Mouse (Mus musculus): Measurements from ENCODE around the gene Parvg. TPM values are rescaled to one million over a fixed set of nuclear protein-coding genes. Genes with fewer than 3 reads are reported as not detected.
A peak's percentile ranks its signal among the peaks of the same experiment; 100 is the strongest.

Gene Parvg
- polyA plus RNA-seq, 1 experiment: 5.6 TPM

DNA sequence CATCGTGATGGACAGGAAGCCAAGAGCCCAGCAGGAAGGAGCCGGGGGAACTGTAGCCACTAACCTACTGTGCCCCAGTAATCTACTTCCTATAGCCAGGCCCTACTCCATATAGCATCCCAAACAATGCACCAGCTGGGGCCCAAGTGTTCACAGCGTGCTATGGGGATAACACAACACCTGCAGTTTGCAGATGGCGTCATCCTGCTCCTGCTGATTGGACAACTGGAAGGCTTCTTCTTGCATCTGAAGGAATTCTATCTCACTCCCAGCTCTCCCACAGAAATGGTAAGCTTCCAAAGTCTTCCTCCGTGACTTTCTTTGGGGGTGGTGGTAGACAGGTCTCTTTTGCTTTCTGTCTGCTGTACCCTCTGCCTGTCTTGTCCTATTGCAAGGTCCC lies 13.8 kb downstream of the Parvg start:
- no peak overlapping the region for H3K27ac ChIP-seq (ENCODE audit: insufficient read depth, low read length)
- no peak overlapping the region for H3K4me3 ChIP-seq (ENCODE audit: insufficient read depth, low read length)
- TF ChIP-seq POLR2A (IDR thresholded peaks at IDR 0.05; ENCODE audit: extremely low read depth, insufficient read depth, low read length) (no peak), CTCF (IDR thresholded peaks at IDR 0.05; ENCODE audit: extremely low read depth, insufficient read depth, low read length) (no peak)
- H3K4me1 ChIP-seq (ENCODE audit: control insufficient read depth, insufficient read depth, low read length): peaks cover 5% of the 10 kb centered on the region; the same call in 1 of the 2 replicates

DNA sequence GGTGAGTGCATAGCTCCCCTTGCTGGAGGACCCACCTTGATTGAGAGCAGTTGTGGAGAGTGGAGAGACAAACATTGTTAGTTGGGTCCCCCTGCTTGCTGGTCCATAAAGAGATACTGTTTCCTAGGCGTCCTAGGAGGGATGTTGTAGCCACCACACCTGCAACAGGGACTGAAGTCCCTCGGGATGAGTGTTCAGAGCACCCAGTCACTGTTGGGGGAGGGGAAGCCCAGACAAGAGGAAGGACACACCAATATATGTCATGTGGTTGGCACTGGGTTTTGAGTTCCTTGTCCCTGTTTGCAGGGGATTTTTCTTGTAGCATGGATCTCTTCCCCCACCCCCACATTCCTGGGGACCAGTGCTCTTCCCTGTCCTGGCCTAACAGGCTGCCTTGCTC lies 17.1 kb downstream of the Parvg start:
- Histone ChIP-seq H3K4me1 (ENCODE audit: control insufficient read depth, insufficient read depth, low read length) (peaks cover 5% of the 10 kb centered on the region; the same call in 1 of the 2 replicates), H3K4me3 (ENCODE audit: insufficient read depth, low read length) (no peak overlapping the region), H3K27ac (ENCODE audit: insufficient read depth, low read length) (no peak overlapping the region)
- TF ChIP-seq POLR2A (IDR thresholded peaks at IDR 0.05; ENCODE audit: extremely low read depth, insufficient read depth, low read length) (no peak), CTCF (IDR thresholded peaks at IDR 0.05; ENCODE audit: extremely low read depth, insufficient read depth, low read length) (no peak)

DNA sequence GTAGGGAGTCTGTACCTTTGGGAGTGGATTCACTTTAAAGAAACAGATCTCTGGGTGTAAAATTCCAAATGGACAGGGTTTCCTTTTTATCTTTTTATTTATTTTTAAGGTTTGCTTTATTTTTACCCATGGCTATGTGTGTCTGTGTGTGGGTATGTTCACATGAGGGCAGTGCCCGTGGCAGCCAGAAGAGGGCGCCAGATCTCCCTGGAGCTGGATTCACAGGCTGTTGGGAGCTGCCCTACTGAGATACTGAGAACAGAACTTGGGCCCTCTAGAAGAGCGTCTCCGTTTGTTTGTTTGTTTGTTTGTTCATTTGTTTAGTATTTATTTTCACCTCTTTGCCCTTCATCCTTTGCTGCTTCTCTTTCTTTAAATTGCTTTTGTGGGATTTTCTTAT lies 24.9 kb downstream of the Parvg start:
- H3K4me1 ChIP-seq (ENCODE audit: control insufficient read depth, insufficient read depth, low read length): no peaks in the 10 kb centered on the region; the same call in 1 of the 2 replicates
- H3K27ac ChIP-seq (ENCODE audit: insufficient read depth, low read length): no peak overlapping the region
- H3K4me3 ChIP-seq (ENCODE audit: insufficient read depth, low read length): no peak overlapping the region

DNA sequence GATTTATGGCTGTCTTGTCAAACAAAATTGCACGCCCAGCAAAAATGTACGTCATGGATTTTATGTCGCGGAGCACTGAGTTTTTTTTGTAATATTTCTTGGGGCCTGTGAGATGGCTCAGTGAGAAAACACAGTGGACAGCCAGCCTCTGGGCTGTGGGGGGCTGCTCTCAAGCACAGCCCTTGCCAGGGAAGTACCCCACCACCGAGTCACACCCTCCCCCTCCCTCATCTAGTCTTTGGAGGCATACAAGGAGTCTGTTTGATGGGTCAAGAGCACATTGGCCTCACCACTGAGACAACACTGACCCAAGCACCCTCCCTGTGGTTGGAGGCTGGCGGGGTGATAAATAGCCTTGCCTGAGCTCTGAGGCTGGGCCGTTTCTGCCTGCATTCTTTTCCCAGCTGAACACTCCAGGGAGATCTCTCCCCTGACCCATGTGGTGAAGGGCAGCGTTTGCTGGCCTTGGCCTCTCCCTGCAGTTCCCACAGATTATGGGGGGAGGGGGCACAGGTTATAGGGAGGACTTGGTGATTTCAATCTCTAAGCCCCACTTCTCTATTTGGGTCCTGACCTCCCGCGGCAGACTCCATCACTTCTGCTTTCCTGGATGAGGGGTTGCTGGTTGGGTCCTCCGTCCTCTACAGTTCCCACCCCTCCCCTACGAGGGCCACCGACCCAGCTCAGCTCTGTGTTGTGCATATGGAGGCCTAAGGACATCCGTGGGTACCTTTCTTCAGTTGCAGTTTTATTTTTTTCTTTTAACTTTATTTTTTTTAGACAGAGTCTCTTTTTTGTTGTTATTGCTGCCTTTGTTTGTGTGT lies 26.3 kb downstream of the Parvg start:
- Histone ChIP-seq H3K4me1 (ENCODE audit: control insufficient read depth, insufficient read depth, low read length) (no peaks in the 10 kb centered on the region; the same call in 1 of the 2 replicates), H3K4me3 (ENCODE audit: insufficient read depth, low read length) (no peak overlapping the region), H3K27ac (ENCODE audit: insufficient read depth, low read length) (no peak overlapping the region)
- no peak for TF ChIP-seq POLR2A (IDR thresholded peaks at IDR 0.05; ENCODE audit: extremely low read depth, insufficient read depth, low read length)
- no peak for TF ChIP-seq CTCF (IDR thresholded peaks at IDR 0.05; ENCODE audit: extremely low read depth, insufficient read depth, low read length)

More for the DNA sequence above, 24.9 kb downstream of the Parvg start:
- TF ChIP-seq POLR2A (IDR thresholded peaks at IDR 0.05; ENCODE audit: extremely low read depth, insufficient read depth, low read length): no peak
- 0 out of 2 replicates have a peak, but pooled peaks have one; percentile 3 for TF ChIP-seq CTCF (IDR thresholded peaks at IDR 0.05; ENCODE audit: extremely low read depth, insufficient read depth, low read length)

DNA sequence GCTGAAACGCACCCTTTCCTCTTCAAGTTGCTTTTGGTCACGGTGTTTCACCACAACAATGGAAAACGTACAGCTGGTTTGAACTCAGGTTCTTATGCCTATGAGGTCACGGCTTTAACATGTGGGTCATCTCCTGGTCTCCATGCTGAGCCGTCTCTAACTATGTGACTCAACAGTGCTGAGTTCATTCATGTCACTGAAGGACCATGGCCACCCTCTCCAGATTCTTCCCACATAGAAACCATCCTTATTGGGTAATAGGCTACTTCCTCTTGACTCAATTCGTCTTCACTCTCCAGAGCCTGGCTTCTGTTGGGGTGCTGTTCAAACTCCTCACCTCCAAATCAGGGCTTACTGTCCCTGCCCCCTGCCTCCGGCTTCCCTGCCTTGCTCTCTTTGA lies 27.5 kb downstream of the Parvg start:
- TF ChIP-seq POLR2A (IDR thresholded peaks at IDR 0.05; ENCODE audit: extremely low read depth, insufficient read depth, low read length) (no peak), CTCF (IDR thresholded peaks at IDR 0.05; ENCODE audit: extremely low read depth, insufficient read depth, low read length) (no peak)
- H3K4me3 ChIP-seq (ENCODE audit: insufficient read depth, low read length): no peak overlapping the region
- H3K4me1 ChIP-seq (ENCODE audit: control insufficient read depth, insufficient read depth, low read length): no peaks in the 10 kb centered on the region; the same call in 1 of the 2 replicates
- H3K27ac ChIP-seq (ENCODE audit: insufficient read depth, low read length): no peak overlapping the region

DNA sequence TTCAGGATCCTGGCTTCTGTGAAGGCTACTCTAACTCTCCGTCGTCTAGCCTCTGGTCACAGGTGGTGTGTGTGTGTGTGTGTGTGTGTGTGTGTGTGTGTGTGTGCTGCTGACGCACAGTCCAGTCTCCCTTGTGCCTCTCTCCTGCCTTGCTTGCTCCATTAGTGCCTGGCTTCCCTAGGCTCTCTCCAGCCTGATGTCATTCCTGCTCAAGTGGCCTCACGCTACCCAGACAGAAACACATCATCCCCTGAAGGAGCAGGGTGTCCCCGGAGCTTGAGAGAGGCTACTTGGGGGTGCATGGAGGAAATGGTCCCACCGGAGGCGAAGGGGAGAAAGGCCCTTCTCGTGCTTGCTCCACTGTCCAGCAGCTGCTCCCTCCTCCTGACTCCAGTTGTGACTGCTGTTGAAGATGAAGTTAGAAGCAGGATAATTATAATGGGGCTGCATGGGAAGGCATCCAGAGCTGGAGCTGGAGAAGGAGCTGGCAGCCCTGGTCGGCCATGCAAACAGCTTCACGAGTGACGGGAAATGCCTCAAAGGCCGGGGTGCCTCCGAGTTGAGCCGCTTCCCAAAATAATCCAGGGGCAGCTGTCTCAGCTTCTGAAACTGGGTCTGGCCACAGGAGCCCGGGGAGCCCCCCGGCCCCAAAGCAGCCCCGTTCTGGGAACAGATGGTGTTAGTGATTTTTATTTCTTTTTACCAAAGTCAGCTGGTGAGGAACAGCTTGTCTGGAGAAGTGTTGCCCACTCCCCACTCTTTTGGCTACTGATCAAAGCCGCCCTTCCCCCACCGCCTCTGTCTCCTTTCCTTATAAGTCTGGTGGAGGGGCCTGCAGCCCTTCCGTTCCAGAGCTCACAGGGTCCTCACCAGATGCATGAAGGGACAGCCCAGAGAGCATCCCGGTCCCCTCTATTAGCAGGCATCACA lies 28.4 kb downstream of the Parvg start:
- Histone ChIP-seq H3K4me3 (ENCODE audit: insufficient read depth, low read length) (no peak overlapping the region), H3K4me1 (ENCODE audit: control insufficient read depth, insufficient read depth, low read length) (no peaks in the 10 kb centered on the region; the same call in 1 of the 2 replicates), H3K27ac (ENCODE audit: insufficient read depth, low read length) (no peak overlapping the region)
- TF ChIP-seq CTCF (IDR thresholded peaks at IDR 0.05; ENCODE audit: extremely low read depth, insufficient read depth, low read length) (no peak), POLR2A (IDR thresholded peaks at IDR 0.05; ENCODE audit: extremely low read depth, insufficient read depth, low read length) (no peak)

DNA sequence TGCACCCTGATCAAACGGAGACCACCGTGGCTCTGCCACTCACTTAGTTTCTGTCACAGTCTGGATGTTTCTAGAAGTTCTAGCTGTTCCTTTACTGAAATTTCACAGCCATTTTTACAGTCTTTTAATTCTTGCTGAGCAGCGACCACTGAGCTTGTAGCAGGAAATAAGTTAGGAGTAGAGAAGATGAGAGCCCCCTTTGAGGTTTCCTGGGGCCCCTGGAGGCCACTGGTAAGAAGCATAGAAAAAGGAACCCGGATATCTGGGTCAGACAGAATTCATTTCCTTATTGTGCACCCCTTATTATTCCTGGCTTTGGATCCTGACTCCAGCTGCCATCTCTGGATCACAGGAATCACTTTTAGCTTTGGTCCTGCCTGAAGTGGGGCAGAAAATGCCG lies 31.3 kb downstream of the Parvg start:
- TF ChIP-seq POLR2A (IDR thresholded peaks at IDR 0.05; ENCODE audit: extremely low read depth, insufficient read depth, low read length): no peak
- TF ChIP-seq CTCF (IDR thresholded peaks at IDR 0.05; ENCODE audit: extremely low read depth, insufficient read depth, low read length): no peak
- no peaks in the 10 kb centered on the region; the same call in 1 of the 2 replicates for H3K4me1 ChIP-seq (ENCODE audit: control insufficient read depth, insufficient read depth, low read length)
- H3K27ac ChIP-seq (ENCODE audit: insufficient read depth, low read length): no peak overlapping the region
- H3K4me3 ChIP-seq (ENCODE audit: insufficient read depth, low read length): no peak overlapping the region

DNA sequence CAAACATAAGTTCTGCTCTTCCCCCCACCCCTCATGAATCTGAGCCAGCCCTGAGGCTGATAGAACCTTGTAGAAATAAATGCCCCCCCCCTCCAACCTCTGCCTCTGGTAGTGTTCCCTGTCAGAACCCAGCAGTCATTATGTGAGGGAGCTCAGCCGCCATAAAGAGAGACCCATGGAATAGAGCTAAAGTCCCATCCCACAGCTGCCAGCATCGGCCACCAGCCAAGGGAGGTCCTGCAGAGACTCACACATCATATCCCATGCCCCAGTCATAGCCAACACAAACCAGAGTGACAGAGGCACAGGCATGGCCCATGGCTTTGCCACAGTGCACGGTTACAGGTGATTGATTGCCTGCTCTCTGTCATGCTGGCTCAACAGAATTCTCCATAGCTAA lies 40.9 kb downstream of the Parvg start:
- no peak overlapping the region for H3K4me3 ChIP-seq (ENCODE audit: insufficient read depth, low read length)
- no peak overlapping the region for H3K27ac ChIP-seq (ENCODE audit: insufficient read depth, low read length)
- TF ChIP-seq CTCF (IDR thresholded peaks at IDR 0.05; ENCODE audit: extremely low read depth, insufficient read depth, low read length) (no peak), POLR2A (IDR thresholded peaks at IDR 0.05; ENCODE audit: extremely low read depth, insufficient read depth, low read length) (no peak)
- peaks cover 3% of the 10 kb centered on the region; the same call in 1 of the 2 replicates for H3K4me1 ChIP-seq (ENCODE audit: control insufficient read depth, insufficient read depth, low read length)

DNA sequence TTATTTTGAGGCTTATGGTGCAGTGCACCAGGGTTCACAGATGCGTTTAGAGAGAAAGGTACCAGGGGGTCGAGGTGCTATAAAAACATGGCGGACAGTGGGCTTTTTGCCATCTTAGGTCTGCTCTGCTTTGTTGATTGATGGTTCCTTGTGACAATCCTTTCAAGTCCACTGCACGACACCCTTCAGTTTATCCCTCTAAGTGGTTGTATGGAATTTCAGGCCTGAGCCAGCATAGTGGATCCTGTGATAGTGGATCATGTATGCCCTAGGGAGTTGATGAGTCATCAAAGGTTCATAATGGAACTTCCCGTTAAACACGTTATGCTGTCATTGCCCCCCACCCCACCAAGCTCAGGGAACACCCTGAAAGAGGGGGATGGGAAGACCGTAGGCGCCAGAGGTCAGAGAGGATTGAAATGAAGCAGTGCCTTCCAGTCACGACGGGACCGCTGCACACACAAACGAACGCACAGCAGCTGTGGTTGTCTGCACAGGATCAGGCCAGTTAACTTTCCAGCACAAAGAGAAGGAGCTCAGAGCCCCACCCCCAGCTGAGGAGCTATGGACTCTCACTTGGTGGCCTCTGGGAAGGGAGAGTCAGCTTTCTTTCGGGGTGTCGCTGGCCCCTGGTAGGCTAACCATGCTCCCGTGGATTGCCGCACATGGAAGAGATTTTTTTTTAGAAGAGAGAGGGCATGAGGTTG lies 42.0 kb downstream of the Parvg start:
- no peak overlapping the region for H3K4me3 ChIP-seq (ENCODE audit: insufficient read depth, low read length)
- H3K4me1 ChIP-seq (ENCODE audit: control insufficient read depth, insufficient read depth, low read length): peaks cover 3% of the 10 kb centered on the region; the same call in 1 of the 2 replicates
- no peak for TF ChIP-seq CTCF (IDR thresholded peaks at IDR 0.05; ENCODE audit: extremely low read depth, insufficient read depth, low read length)
- TF ChIP-seq POLR2A (IDR thresholded peaks at IDR 0.05; ENCODE audit: extremely low read depth, insufficient read depth, low read length): no peak
- H3K27ac ChIP-seq (ENCODE audit: insufficient read depth, low read length): no peak overlapping the region

Measured in cortical plate, adult 2 months (tissue).